Mouse (Mus musculus): ENCODE measurements around the gene Slc22a4. TPM values are rescaled to one million over a fixed set of nuclear protein-coding genes. Genes with fewer than 3 reads are reported as not detected.
A peak's percentile ranks its signal among the peaks of the same experiment; 100 is the strongest.

The Slc22a4 gene
- polyA plus RNA-seq (2015; fragmentation: Nextera tagmentation; extraction: Ambion mirVana) = 34.8 and 39.3 TPM in 2 replicates

- Histone ChIP-seq H3K9ac (ENCODE audit: low read depth, low read length) (peak within 1 kb of the TSS; percentile 91), H3K4me1 (ENCODE audit: control insufficient read depth, low read depth, low read length) (peaks cover 39% of the 10 kb centered on the region), H3K36me3 (ENCODE audit: control insufficient read depth, insufficient read depth) (peaks cover 5% of the 10 kb centered on the region), H3K9me3 (replicated peaks; ENCODE audit: control insufficient read depth, low read length) (no peaks in the 10 kb centered on the region), H3K4me3 (ENCODE audit: low read depth, low read length) (peak within 1 kb of the TSS; percentile 88), H3K27ac (ENCODE audit: low read length) (peak within 1 kb of the TSS; percentile 97), H3K4me2 (ENCODE audit: low read depth, low read length) (peak within 1 kb of the TSS; percentile 83), H3K27me3 (ENCODE audit: control insufficient read depth, insufficient read depth, low read depth, low read length) (peaks cover 2% of the 10 kb centered on the region; the same call in 1 of the 2 replicates)
- peak; percentile 85 for ATAC-seq (ENCODE audit: low read depth)
- WGBS (ENCODE audit: insufficient replicate concordance) = 3% methylated on average over 61 of the region's 61 CpGs
These were observed at the start of gene Slc22a4 for GRCm38 (mm10) chr11:54028044-54028951. Slc22a4 (minus strand) TSS chr11:54028090.

DNA sequence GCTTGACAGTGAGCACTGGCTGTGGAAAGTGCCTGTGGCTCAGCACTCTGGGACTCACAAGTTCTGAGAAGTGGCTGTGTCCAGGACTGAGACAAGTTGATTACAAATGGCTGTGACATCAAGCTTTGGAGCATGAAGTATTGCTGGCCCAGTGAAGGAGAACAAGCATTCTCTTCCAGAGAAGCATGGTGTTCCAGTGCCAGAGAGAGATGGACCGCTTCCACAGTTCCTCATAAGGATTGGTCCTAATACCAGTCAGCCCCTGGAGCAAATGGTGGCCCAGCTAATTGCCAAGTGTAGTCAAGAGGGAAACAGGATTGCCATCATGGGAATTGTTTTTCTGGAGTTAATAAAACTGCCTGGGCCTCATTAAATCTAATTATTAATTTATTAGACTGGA lies 48.2 kb upstream of the Slc22a4 start:
- Histone ChIP-seq H3K36me3 (ENCODE audit: control insufficient read depth, insufficient read depth) (no peaks in the 10 kb centered on the region), H3K27me3 (ENCODE audit: control insufficient read depth, insufficient read depth, low read depth, low read length) (no peaks in the 10 kb centered on the region), H3K4me3 (ENCODE audit: low read depth, low read length) (no peak overlapping the region), H3K9ac (ENCODE audit: low read depth, low read length) (no peak overlapping the region), H3K4me2 (ENCODE audit: low read depth, low read length) (no peak overlapping the region), H3K9me3 (replicated peaks; ENCODE audit: control insufficient read depth, low read length) (no peaks in the 10 kb centered on the region), H3K27ac (ENCODE audit: low read length) (no peak overlapping the region), H3K4me1 (ENCODE audit: control insufficient read depth, low read depth, low read length) (no peaks in the 10 kb centered on the region)
- 58% methylated on average over 1 of the region's 1 CpGs for WGBS (ENCODE audit: insufficient replicate concordance)
- ATAC-seq (ENCODE audit: low read depth) = no peak

GRCm38 (mm10) chr11:54075353-54075752 lies 47.5 kb upstream of the Slc22a4 start:
- H3K4me1 ChIP-seq (ENCODE audit: control insufficient read depth, low read depth, low read length) = no peaks in the 10 kb centered on the region
- no peak overlapping the region for H3K9ac ChIP-seq (ENCODE audit: low read depth, low read length)
- no peak overlapping the region for H3K4me2 ChIP-seq (ENCODE audit: low read depth, low read length)
- no peak for ATAC-seq (ENCODE audit: low read depth)
- WGBS (ENCODE audit: insufficient replicate concordance) = 69% methylated on average over 6 of the region's 6 CpGs
- H3K27ac ChIP-seq (ENCODE audit: low read length) = no peak overlapping the region
- H3K4me3 ChIP-seq (ENCODE audit: low read depth, low read length) = no peak overlapping the region
- H3K36me3 ChIP-seq (ENCODE audit: control insufficient read depth, insufficient read depth) = no peaks in the 10 kb centered on the region
- no peaks in the 10 kb centered on the region for H3K9me3 ChIP-seq (replicated peaks; ENCODE audit: control insufficient read depth, low read length)
- H3K27me3 ChIP-seq (ENCODE audit: control insufficient read depth, insufficient read depth, low read depth, low read length) = peaks cover 5% of the 10 kb centered on the region

DNA sequence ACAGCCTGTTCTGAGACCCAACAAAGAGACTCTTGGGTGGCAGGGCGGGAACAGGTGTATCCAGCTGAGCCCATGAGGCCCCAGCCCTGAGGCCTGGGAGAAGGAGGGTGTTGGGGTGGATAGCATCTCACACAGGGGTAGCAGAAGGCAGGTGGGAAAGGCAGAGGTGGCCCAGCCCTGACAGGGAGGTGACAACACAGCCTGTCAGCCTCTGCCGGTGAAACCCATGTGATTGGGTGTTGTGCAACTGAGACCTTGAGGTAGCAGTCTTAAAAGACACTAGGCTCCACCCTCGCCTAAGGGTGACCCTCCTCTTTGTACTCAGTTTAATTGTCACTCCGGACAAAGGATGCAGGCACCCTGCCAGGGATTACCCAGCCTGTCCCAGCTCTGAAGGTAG lies 45.4 kb upstream of the Slc22a4 start:
- WGBS (ENCODE audit: insufficient replicate concordance) = 30% methylated on average over 4 of the region's 4 CpGs
- peaks cover 25% of the 10 kb centered on the region for H3K27me3 ChIP-seq (ENCODE audit: control insufficient read depth, insufficient read depth, low read depth, low read length)
- no peak for ATAC-seq (ENCODE audit: low read depth)
- no peak overlapping the region for H3K4me2 ChIP-seq (ENCODE audit: low read depth, low read length)
- H3K36me3 ChIP-seq (ENCODE audit: control insufficient read depth, insufficient read depth) = no peaks in the 10 kb centered on the region
- H3K9me3 ChIP-seq (replicated peaks; ENCODE audit: control insufficient read depth, low read length) = no peaks in the 10 kb centered on the region
- H3K27ac ChIP-seq (ENCODE audit: low read length) = no peak overlapping the region
- H3K4me1 ChIP-seq (ENCODE audit: control insufficient read depth, low read depth, low read length) = peaks cover 2% of the 10 kb centered on the region; the same call in 1 of the 2 replicates
- no peak overlapping the region for H3K9ac ChIP-seq (ENCODE audit: low read depth, low read length)
- H3K4me3 ChIP-seq (ENCODE audit: low read depth, low read length) = no peak overlapping the region

DNA sequence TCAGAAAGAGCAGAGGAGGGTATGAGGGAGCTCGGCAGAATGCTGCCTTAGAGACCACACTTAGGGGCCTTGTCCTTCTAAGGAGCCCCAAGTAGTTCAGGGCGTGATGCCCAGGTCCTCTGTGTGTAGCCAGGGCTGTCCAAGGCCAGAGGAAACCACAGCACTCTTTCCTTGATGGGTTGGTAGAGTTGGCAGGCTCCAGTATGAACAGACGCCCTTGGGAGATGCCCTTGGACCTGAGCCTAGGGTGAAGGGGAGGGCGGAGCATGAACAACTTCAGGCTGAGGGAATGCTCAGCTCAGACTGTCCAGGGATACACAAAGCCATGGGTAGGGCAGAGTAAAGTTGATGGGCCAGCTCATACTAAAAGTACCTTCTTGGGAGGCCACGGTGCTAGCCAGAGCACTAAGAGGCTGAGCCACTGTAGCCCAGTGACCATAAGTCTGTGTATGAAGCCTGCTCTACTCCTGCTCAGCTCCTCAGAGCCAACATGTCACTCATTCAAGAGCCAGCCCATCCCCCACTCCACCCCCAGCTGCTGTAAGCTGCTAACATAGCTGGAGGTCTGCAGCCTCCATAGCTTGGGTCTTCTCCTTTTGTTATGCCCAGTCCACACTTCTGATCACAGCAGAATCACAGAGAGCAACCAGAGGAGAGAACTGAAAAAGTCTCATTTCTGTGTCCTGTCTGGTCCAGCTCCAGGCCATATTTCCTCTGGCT lies 44.0 kb upstream of the Slc22a4 start:
- H3K36me3 ChIP-seq (ENCODE audit: control insufficient read depth, insufficient read depth) = no peaks in the 10 kb centered on the region
- no peak overlapping the region for H3K9ac ChIP-seq (ENCODE audit: low read depth, low read length)
- peaks cover 2% of the 10 kb centered on the region; the same call in 1 of the 2 replicates for H3K4me1 ChIP-seq (ENCODE audit: control insufficient read depth, low read depth, low read length)
- no peak overlapping the region for H3K4me2 ChIP-seq (ENCODE audit: low read depth, low read length)
- no peak for ATAC-seq (ENCODE audit: low read depth)
- H3K27ac ChIP-seq (ENCODE audit: low read length) = no peak overlapping the region
- 66% methylated on average over 5 of the region's 5 CpGs for WGBS (ENCODE audit: insufficient replicate concordance)
- peaks cover 39% of the 10 kb centered on the region for H3K27me3 ChIP-seq (ENCODE audit: control insufficient read depth, insufficient read depth, low read depth, low read length)
- no peaks in the 10 kb centered on the region for H3K9me3 ChIP-seq (replicated peaks; ENCODE audit: control insufficient read depth, low read length)
- no peak overlapping the region for H3K4me3 ChIP-seq (ENCODE audit: low read depth, low read length)

- H3K9me3 ChIP-seq (replicated peaks; ENCODE audit: control insufficient read depth, low read length) = no peaks in the 10 kb centered on the region
- peaks cover 2% of the 10 kb centered on the region; the same call in 1 of the 2 replicates for H3K4me1 ChIP-seq (ENCODE audit: control insufficient read depth, low read depth, low read length)
- ATAC-seq (ENCODE audit: low read depth) = no peak
- H3K27me3 ChIP-seq (ENCODE audit: control insufficient read depth, insufficient read depth, low read depth, low read length) = peaks cover 44% of the 10 kb centered on the region
- 2% methylated on average over 51 of the region's 61 CpGs for WGBS (ENCODE audit: insufficient replicate concordance)
- H3K36me3 ChIP-seq (ENCODE audit: control insufficient read depth, insufficient read depth) = no peaks in the 10 kb centered on the region
- peak within 1 kb of the TSS; percentile 47 for H3K4me3 ChIP-seq (ENCODE audit: low read depth, low read length)
- H3K9ac ChIP-seq (ENCODE audit: low read depth, low read length) = no peak within 1 kb of the TSS
- H3K4me2 ChIP-seq (ENCODE audit: low read depth, low read length) = peak within 1 kb of the TSS; percentile 63
- no peak within 1 kb of the TSS for H3K27ac ChIP-seq (ENCODE audit: low read length)
These were observed 40.9 kb upstream of the Slc22a4 start, which contains the start of gene Pdlim4 for GRCm38 (mm10) chr11:54068520-54069371. Pdlim4 (minus strand) TSS chr11:54069014.

DNA sequence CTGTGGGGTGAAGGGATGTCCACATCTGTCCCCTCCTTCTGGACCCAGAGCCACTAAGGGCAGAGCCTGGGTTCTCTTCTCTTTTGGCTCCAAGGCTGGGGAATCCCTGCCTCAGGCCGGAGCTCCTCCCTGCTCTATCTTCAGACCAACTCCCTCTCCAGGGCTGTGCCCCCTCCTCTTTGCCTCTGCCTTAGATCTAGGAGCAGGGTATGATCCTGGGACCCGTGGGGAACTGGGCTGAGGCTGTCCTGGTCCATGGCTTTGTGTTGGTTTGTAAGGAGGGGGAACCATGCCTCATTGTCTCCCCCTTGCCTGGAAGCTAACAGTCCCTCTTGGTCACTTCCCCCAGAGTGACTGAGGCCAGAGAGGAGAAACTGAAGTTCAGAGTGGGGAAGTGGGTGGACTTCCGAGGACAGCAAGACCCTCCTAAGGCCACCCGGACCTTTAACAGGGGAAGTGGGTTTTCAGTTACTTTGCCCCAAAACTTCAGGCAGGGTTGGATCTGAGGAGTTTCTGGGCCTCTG lies 40.2 kb upstream of the Slc22a4 start:
- Histone ChIP-seq H3K36me3 (ENCODE audit: control insufficient read depth, insufficient read depth) (no peaks in the 10 kb centered on the region), H3K4me3 (ENCODE audit: low read depth, low read length) (peak overlapping the region; percentile 47), H3K4me2 (ENCODE audit: low read depth, low read length) (no peak overlapping the region), H3K27ac (ENCODE audit: low read length) (no peak overlapping the region), H3K27me3 (ENCODE audit: control insufficient read depth, insufficient read depth, low read depth, low read length) (peaks cover 44% of the 10 kb centered on the region), H3K9me3 (replicated peaks; ENCODE audit: control insufficient read depth, low read length) (no peaks in the 10 kb centered on the region), H3K9ac (ENCODE audit: low read depth, low read length) (no peak overlapping the region), H3K4me1 (ENCODE audit: control insufficient read depth, low read depth, low read length) (peaks cover 2% of the 10 kb centered on the region; the same call in 1 of the 2 replicates)
- 17% methylated on average over 4 of the region's 4 CpGs for WGBS (ENCODE audit: insufficient replicate concordance)
- no peak for ATAC-seq (ENCODE audit: low read depth)

- Histone ChIP-seq H3K9ac (ENCODE audit: low read depth, low read length) (no peak overlapping the region), H3K4me3 (ENCODE audit: low read depth, low read length) (no peak overlapping the region), H3K9me3 (replicated peaks; ENCODE audit: control insufficient read depth, low read length) (no peaks in the 10 kb centered on the region), H3K27ac (ENCODE audit: low read length) (no peak overlapping the region), H3K4me2 (ENCODE audit: low read depth, low read length) (no peak overlapping the region), H3K36me3 (ENCODE audit: control insufficient read depth, insufficient read depth) (no peaks in the 10 kb centered on the region), H3K27me3 (ENCODE audit: control insufficient read depth, insufficient read depth, low read depth, low read length) (peaks cover 44% of the 10 kb centered on the region), H3K4me1 (ENCODE audit: control insufficient read depth, low read depth, low read length) (peaks cover 2% of the 10 kb centered on the region; the same call in 1 of the 2 replicates)
- no peak for ATAC-seq (ENCODE audit: low read depth)
- WGBS (ENCODE audit: insufficient replicate concordance) = 43% methylated on average over 12 of the region's 12 CpGs
These were observed 39.6 kb upstream of the Slc22a4 start for GRCm38 (mm10) chr11:54067318-54067995.
